Mouse (Mus musculus) embryonic facial prominence, embryonic 15.5 days (tissue): ENCODE measurements around the gene Uqcrh. TPM values are rescaled to one million over a fixed set of nuclear protein-coding genes. Genes with fewer than 3 reads are reported as not detected.
A peak's percentile ranks its signal among the peaks of the same experiment; 100 is the strongest.

Experiments used
- ATAC-seq: fragments of 200-750 bp; cut with Nextera tagmentation; 2 replicates; pipeline ENCODE4 v1.8.0; 2017; ENCODE audit warnings: low read depth, moderate TSS enrichment; ENCODE audit not compliant: insufficient number of reproducible peaks, low FRiP score, low TSS enrichment
- H3K27ac ChIP-seq: fragments of 300-500 bp; sonication (generic); replicated peaks from 2 replicates; pipeline ENCODE4 v1.5.1; 2015; ENCODE audit warnings: mild to moderate bottlenecking, inconsistent platforms
- H3K27me3 ChIP-seq: fragments of 300-500 bp; sonication (generic); 2 replicates; pipeline ENCODE4 v1.6.1; 2015; ENCODE audit warnings: inconsistent platforms
- H3K36me3 ChIP-seq: fragments of 300-500 bp; sonication (generic); 2 replicates; pipeline ENCODE4 v1.6.1; 2015; ENCODE audit warnings: mild to moderate bottlenecking, inconsistent platforms
- H3K4me1 ChIP-seq: fragments of 300-500 bp; sonication (generic); 2 replicates; pipeline ENCODE4 v1.6.1; 2015; ENCODE audit warnings: inconsistent platforms
- H3K4me2 ChIP-seq: fragments of 300-500 bp; sonication (generic); replicated peaks from 2 replicates; pipeline ENCODE4 v1.6.1; 2015; ENCODE audit warnings: mild to moderate bottlenecking, inconsistent platforms
- H3K4me3 ChIP-seq: fragments of 300-500 bp; sonication (generic); replicated peaks from 2 replicates; pipeline ENCODE4 v1.5.1; 2015; ENCODE audit warnings: mild to moderate bottlenecking, inconsistent platforms
- H3K9ac ChIP-seq: fragments of 300-500 bp; sonication (generic); 2 replicates; pipeline ENCODE4 v1.6.1; 2015; ENCODE audit warnings: inconsistent platforms
- H3K9me3 ChIP-seq: fragments of 300-500 bp; sonication (generic); replicated peaks from 2 replicates; pipeline ENCODE4 v1.6.1; 2016; ENCODE audit warnings: inconsistent platforms
- WGBS: fragments of 180-500 bp; shearing (Covaris S2); methylation state at CpG from one replicate; pipeline ENCODE4 v1.1.7; 2015; 5-methylcytosine and 5-hydroxymethylcytosine counted together
- polyA plus RNA-seq: library from polyadenylated mRNA; unstranded; fragments of >200 nt; fragmentation: Nextera tagmentation; extraction: Ambion mirVana; gene quantifications from 2 replicates; pipeline ENCODE4 v1.2.1, GENCODE M21; 2015

Gene Uqcrh
- polyA plus RNA-seq, 1 experiment from 2014 or later: 472 TPM

DNA sequence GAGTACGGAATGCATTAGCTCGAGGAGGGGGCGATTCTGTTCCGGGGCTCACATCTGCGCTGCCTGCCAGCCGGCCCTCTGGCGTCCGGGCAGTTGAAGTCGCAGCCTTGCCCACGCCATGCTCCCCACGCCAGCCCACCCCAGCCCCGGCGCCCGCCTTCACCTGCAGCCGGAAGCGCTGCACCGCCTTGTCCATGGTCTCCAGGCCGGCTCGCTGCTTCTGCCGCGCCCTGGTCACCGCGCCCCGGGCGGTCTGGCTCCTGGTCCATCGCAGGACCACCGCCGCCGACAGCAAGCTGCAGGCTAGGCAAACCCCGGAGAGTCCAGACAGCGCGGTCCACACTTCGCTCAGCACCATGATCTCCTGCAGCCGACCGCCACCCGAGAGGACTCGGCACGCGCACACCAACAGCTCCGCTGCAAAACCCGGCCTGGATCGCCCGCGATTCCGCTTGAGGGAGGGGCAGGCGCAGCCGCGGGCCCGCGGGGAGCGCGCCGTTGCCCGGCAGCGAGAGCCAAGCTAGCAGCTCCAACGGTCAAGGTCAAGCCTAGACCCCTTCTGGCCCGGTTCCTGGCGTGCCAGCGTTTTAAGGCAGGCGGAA is 57.5 kb downstream of the Uqcrh start:
- WGBS: under 1% methylated on average over 60 of the region's 60 CpGs
- ATAC-seq: peak; percentile 65

More for the DNA sequence above, 57.5 kb downstream of the Uqcrh start:
- Histone ChIP-seq H3K4me2 (peak overlapping the region; percentile 100), H3K9ac (peak overlapping the region; percentile 37), H3K4me1 (peaks cover 13% of the 10 kb centered on the region; the same call in 1 of the 2 replicates), H3K27ac (no peak overlapping the region), H3K9me3 (no peaks in the 10 kb centered on the region), H3K36me3 (no peaks in the 10 kb centered on the region), H3K27me3 (peaks cover 63% of the 10 kb centered on the region), H3K4me3 (peak overlapping the region; percentile 62)

Other genes starting within 250 kb of the Uqcrh start
- 14.5 and 15.5 TPM in 2 replicates for gene Mob3c, start 247.0 kb downstream of the Uqcrh start, polyA plus RNA-seq
- 33.1 and 33.2 TPM in 2 replicates for gene Mknk1, start 235.9 kb downstream of the Uqcrh start, polyA plus RNA-seq
- not detected in 2 replicates for gene Kncn, start 190.7 kb downstream of the Uqcrh start, polyA plus RNA-seq
- 0.23 TPM in 1 of 2 replicates, not detected in the other for gene 6430628N08Rik, start 184.4 kb downstream of the Uqcrh start, polyA plus RNA-seq
- 3.3 TPM in 2 replicates for gene Dmbx1, start 135.1 kb downstream of the Uqcrh start, polyA plus RNA-seq
- gene Faah, start 57.1 kb downstream of the Uqcrh start, polyA plus RNA-seq: 7.0 and 8.5 TPM in 2 replicates
- gene Nsun4, start 21.2 kb downstream of the Uqcrh start, polyA plus RNA-seq: 15.9 and 17.9 TPM in 2 replicates
- gene Lrrc41, start 198 bp upstream of the Uqcrh start, polyA plus RNA-seq: 79.5 and 81.6 TPM in 2 replicates
- 21.8 and 23.6 TPM in 2 replicates for gene Rad54l, start 48.6 kb upstream of the Uqcrh start, polyA plus RNA-seq
- gene Pomgnt1, start 48.8 kb upstream of the Uqcrh start, polyA plus RNA-seq: 61.5 and 65.2 TPM in 2 replicates
- 3.2 and 3.4 TPM in 2 replicates for gene Lurap1, start 76.3 kb upstream of the Uqcrh start, polyA plus RNA-seq
- gene Tspan1, start 92.5 kb upstream of the Uqcrh start, polyA plus RNA-seq: 5.9 and 9.7 TPM in 2 replicates
- gene 1700042G07Rik, start 98.3 kb upstream of the Uqcrh start, polyA plus RNA-seq: not detected in 2 replicates
- gene Gm49337, start 98.3 kb upstream of the Uqcrh start, polyA plus RNA-seq: not detected in 2 replicates
- gene Pik3r3, start 146.5 kb upstream of the Uqcrh start, polyA plus RNA-seq: 15.6 and 15.9 TPM in 2 replicates